Mouse (Mus musculus) right cerebral cortex, postnatal 25 days (tissue): ENCODE measurements around the gene P2rx2.

ENCODE experiments used
- DNase-seq: peaks from one replicate; pipeline ENCODE4 v3.0.0; 2022

Gene P2rx2

DNA sequence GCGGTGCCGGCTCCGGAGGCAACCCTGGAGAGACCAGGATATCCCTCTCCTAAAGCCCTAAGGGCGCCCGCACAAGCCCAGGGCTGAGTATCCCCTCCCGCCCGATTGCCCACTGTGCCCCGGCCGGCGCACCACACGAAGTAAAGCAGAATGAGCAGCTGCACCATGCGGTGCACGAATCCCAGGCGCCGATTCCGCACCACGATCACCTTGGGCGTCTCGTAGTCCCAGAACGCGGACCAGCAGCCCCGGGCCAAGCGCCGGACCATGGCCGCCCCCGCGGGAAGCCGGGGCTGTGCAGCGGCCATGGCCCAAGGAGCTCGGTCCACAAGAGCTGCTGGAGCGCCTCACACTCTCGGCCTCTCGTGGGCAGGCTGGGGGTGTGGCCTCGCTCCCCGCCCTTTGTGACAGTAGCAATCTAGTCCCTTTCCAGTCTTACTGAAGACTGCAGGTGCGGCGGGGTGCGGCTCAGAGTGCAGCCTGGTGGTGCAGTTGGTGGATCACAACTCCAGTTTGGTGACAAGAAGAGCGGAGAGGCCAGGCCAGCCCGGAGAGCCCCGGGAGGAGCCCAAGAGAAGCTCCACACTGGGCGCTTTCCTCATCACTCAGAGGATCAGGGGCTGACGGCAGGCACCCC lies at the start of gene P2rx2:
P2rx2 (minus strand) TSS at position 565 of the 637 bp plus-strand sequence.
- peak; percentile 23 for DNase-seq

- DNase-seq, result no peak
These were observed 49.7 kb upstream of the P2rx2 start for GRCm38 (mm10) chr5:110392727-110393126.

GRCm38 (mm10) chr5:110390631-110391030 lies 47.6 kb upstream of the P2rx2 start:
- no peak for DNase-seq

- no peak for DNase-seq
These were observed 44.3 kb upstream of the P2rx2 start for GRCm38 (mm10) chr5:110387332-110387731.

- peak; percentile 71 for DNase-seq
These were observed 43.6 kb upstream of the P2rx2 start for GRCm38 (mm10) chr5:110386371-110387330.

GRCm38 (mm10) chr5:110385263-110385662 lies 42.3 kb upstream of the P2rx2 start:
- no peak for DNase-seq

DNA sequence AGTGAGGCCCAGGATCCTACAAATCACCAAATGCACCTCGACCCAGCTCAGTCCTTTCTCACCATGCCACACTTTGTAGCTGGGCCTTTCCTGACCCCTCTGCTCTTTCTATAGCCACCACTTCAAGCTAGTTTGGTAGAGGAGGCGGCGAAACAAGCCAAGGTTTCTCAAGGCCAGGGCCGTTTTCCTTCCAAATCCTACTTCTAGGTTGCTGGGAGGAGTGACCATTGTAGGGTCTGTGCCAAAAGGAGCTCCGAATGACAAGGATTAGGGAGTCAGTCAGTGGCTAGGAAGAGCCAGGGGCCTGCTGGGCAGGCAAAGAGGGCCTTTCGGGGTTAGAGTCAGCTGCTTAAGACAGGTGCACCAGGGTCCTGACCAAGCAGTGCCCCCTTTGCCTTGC lies 41.5 kb upstream of the P2rx2 start:
- no peak for DNase-seq

GRCm38 (mm10) chr5:110379823-110380222 lies 36.8 kb upstream of the P2rx2 start:
- DNase-seq, result no peak

GRCm38 (mm10) chr5:110379086-110379485 lies 36.1 kb upstream of the P2rx2 start:
- no peak for DNase-seq

GRCm38 (mm10) chr5:110378181-110378583 lies 35.2 kb upstream of the P2rx2 start:
- no peak for DNase-seq

GRCm38 (mm10) chr5:110376802-110377433 lies 33.9 kb upstream of the P2rx2 start:
- peak; percentile 49 for DNase-seq

DNA sequence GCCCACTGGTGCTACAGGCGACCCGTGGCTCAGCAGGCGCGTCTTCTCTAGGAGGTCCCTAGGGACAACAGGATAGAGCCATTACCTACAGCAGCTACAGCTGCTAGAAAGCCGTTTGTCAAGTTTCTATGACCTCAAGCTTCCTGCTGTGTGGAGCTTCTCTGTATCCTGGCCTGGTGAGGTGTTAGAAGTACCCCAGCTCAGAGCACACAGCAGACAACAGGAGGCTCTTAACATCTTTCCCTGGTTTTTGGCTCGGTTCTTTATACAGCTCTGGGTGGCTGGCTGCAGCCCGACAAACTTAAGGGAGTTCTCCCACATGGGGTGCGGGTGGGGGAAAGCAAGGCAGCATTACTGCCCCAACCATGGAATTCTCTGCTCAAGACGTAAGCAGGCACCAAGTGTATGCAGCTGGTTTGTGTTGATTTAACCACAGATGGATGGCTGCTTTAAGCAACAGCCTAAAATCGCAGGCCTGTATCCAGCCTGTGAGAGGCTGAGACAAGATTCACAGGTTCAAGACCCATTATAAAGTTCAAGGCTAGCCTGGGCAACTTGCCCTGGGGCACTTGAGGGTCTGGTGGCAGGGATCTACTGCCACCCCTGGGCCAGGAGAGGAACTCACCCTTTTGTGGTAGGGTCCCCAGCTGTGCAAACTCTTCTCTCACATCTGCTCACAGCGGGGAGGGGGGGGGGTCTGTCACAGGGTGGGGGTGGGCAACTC lies 21.0 kb upstream of the P2rx2 start:
- no peak for DNase-seq

- peak; percentile 85 for DNase-seq
These were observed 20.3 kb upstream of the P2rx2 start for GRCm38 (mm10) chr5:110363179-110363821.

GRCm38 (mm10) chr5:110362813-110363178 lies 19.8 kb upstream of the P2rx2 start:
- no peak for DNase-seq

DNA sequence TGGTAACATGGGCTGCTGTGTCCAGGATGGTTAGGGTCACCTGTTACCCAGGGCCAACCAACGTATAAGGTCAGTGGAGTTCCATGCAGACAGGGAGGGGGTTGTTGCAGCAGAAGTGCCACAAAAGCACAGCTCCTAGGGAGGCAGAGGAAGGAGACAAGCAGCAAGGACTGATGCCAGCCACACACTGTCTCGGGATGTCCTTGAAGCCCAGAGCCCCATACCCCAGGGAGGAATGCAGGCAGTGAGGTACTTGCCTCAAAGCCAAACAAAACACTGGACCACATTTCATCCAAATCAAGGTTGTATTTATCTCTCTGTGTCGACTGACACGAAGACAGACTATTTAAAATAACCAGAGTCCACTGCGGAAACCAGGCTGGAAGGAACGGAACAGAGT lies 18.5 kb upstream of the P2rx2 start:
- DNase-seq, result no peak

- DNase-seq, result peak; percentile 72
These were observed 14.6 kb upstream of the P2rx2 start for GRCm38 (mm10) chr5:110357531-110358179.

DNA sequence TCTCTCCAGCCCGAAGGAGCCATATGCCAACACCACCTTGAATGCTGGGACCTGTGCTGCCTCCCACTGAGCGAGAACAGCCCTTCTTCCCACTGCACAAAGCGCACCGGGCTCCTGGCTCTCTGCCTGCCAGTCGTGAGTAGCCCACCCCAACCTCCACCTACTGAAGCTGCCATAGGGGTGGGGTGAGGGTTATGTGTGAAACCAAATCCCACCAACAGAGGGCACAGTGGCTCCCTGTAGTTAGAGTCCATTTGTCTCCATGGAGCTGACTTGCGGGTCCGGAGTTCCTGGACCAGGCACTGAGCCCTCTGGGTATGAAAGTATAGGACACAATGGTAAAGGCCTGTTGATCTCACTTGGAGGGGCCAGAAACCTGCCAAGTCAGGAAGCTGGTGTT lies 11.7 kb upstream of the P2rx2 start:
- DNase-seq, result no peak

GRCm38 (mm10) chr5:110347006-110347405 lies 4.0 kb upstream of the P2rx2 start:
- DNase-seq, result no peak

DNA sequence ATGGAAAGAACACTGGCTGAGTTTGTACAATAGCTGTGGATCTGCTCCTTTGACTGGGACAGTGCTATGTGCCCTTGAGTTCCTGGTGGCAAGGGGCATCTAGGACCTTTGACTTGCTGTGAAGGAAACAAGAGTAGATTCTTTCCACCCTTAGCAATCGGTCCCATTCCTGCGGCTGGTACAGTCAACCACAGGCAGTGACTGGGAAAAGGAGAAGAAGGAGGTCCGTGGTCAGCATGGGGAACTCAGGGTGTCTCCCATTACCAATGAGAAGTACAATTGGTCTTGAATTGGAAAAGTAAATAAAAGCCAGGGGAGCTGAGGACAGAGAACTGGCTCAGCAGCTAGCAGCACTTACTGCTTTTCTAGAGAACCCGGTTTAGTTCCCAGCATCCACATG lies 2.5 kb upstream of the P2rx2 start:
- no peak for DNase-seq

DNA sequence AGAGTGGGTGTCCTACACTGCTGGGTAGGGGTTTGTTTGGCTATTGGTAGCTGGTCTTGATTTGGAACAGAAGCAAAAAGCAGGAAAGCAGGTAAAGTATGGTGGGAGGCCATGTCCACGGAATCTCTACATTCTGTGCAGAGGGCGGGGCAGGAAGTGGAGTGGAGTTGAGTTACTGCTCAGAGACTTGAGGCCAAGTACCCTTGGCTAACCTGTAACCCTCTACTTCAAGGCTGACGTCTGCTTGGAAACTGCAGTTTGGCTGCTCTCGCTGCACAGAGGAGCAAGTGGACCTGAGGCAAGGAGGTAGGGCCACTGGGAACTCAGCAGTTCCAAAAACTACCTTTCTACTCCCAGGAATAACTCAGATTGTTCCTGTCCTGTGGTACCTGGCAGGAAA lies 1.5 kb upstream of the P2rx2 start, which contains the start of gene Lrcol1:
Lrcol1 (plus strand) TSS at position 207 of the 400 bp plus-strand sequence.
- DNase-seq, result no peak

GRCm38 (mm10) chr5:110338792-110339191 lies 4.2 kb downstream of the P2rx2 start:
- no peak for DNase-seq

- no peak for DNase-seq
These were observed 12.5 kb downstream of the P2rx2 start for GRCm38 (mm10) chr5:110330508-110330907.
